Mouse (Mus musculus): ENCODE measurements at regions not wholly inside any gene's neighbourhood (a gene's known extent, or its start where the extent isn't known, plus 50 kb on each side); places are given as distances from the start of the nearest gene placed in this dataset.

GRCm38 (mm10) chr15:63377258-63377657, 467.7 kb downstream of the Gsdmc2 start:
- no peak for DNase-seq
- no peaks in the 10 kb centered on the region for H3K36me3 ChIP-seq (ENCODE audit: insufficient read depth)
- H3K4me3 ChIP-seq (ENCODE audit: low read depth, low read length), result no peak overlapping the region
- no peak for ATAC-seq
- TF ChIP-seq CTCF (IDR thresholded peaks at IDR 0.05; ENCODE audit: low read depth), result no peak
- no peak overlapping the region for H3K27ac ChIP-seq (ENCODE audit: low read depth, low read length)
- H3K4me1 ChIP-seq (ENCODE audit: insufficient read depth), result no peaks in the 10 kb centered on the region
- no peak overlapping the region for H3K9ac ChIP-seq
- WGBS, result 82% methylated on average over 2 of the region's 2 CpGs
- no peak overlapping the region for H3K4me2 ChIP-seq (ENCODE audit: low read depth)
- H3K9me3 ChIP-seq (ENCODE audit: low read length), result no peaks in the 10 kb centered on the region
- H3K27me3 ChIP-seq (ENCODE audit: insufficient read depth, low read length), result no peaks in the 10 kb centered on the region

DNA sequence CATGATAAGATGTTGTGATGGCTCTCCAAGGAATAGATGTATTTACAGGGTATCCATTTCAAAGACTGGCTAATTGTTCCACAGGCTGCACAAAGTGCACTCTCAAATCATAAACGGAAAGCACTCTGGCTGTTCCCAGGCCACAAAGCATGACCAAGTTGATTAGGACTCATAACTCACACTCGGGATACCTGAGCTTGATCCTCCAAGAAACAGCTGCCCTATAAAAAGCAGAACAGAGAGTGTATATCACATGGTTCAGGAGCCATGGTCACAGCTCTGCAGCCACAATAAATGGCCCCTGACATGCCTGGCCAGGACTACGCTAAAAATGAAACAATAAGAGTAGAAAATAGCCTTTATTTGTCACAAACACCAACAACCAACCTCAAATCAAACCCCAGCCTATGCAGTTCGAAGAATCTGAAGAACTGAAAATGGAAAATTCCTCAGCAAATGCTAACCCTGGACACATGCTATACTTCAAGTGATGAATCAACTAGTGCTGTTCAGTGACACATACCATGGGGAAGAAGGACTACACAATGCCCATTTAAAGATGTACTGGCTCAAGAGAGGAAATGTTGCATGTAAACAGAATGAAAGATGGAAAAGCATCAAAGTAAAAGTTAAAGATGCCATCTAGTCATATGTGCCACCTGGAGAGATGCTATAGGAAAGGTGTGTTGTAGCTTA, 473.5 kb downstream of the Gsdmc2 start:
- Histone ChIP-seq H3K4me2 (ENCODE audit: low read depth) (no peak overlapping the region), H3K36me3 (ENCODE audit: insufficient read depth) (no peaks in the 10 kb centered on the region), H3K4me3 (ENCODE audit: low read depth, low read length) (no peak overlapping the region), H3K9ac (no peak overlapping the region), H3K27me3 (ENCODE audit: insufficient read depth, low read length) (no peaks in the 10 kb centered on the region), H3K9me3 (ENCODE audit: low read length) (no peaks in the 10 kb centered on the region), H3K27ac (ENCODE audit: low read depth, low read length) (no peak overlapping the region), H3K4me1 (ENCODE audit: insufficient read depth) (no peaks in the 10 kb centered on the region)
- 87% methylated on average over 4 of the region's 4 CpGs for WGBS
- no peak for ATAC-seq
- no peak for TF ChIP-seq CTCF (IDR thresholded peaks at IDR 0.05; ENCODE audit: low read depth)
- DNase-seq, result no peak

GRCm38 (mm10) chr15:63364473-63364872, 480.5 kb downstream of the Gsdmc2 start:
- Histone ChIP-seq H3K4me3 (ENCODE audit: low read depth, low read length) (no peak overlapping the region), H3K9ac (no peak overlapping the region), H3K36me3 (ENCODE audit: insufficient read depth) (no peaks in the 10 kb centered on the region), H3K9me3 (ENCODE audit: low read length) (no peaks in the 10 kb centered on the region), H3K27ac (ENCODE audit: low read depth, low read length) (no peak overlapping the region), H3K4me1 (ENCODE audit: insufficient read depth) (no peaks in the 10 kb centered on the region), H3K4me2 (ENCODE audit: low read depth) (no peak overlapping the region), H3K27me3 (ENCODE audit: insufficient read depth, low read length) (no peaks in the 10 kb centered on the region)
- no peak for DNase-seq
- ATAC-seq, result no peak
- no peak for TF ChIP-seq CTCF (IDR thresholded peaks at IDR 0.05; ENCODE audit: low read depth)
- 76% methylated on average over 1 of the region's 1 CpGs for WGBS

DNA sequence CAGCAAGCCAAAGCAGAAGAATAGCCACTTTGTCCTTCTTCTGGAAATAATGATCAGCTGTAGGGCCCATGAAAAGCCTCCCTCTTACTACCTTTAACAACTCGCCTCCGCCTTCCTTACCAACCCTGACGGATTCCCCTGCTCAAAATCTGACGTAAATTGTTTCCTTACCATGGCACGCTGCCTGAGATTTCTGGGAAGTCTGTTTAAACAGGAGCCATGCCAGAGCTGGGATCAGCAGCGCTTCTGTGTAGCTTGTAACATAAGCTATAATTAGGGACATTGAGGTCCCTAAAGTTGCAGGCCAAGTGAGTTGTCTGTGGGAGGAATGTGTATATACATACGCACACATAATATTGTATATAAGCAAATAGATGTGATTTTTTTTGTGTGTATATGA, 484.6 kb downstream of the Gsdmc2 start:
- Histone ChIP-seq H3K4me2 (ENCODE audit: low read depth) (no peak overlapping the region), H3K27me3 (ENCODE audit: insufficient read depth, low read length) (no peaks in the 10 kb centered on the region), H3K4me1 (ENCODE audit: insufficient read depth) (no peaks in the 10 kb centered on the region), H3K9me3 (ENCODE audit: low read length) (no peaks in the 10 kb centered on the region), H3K27ac (ENCODE audit: low read depth, low read length) (no peak overlapping the region), H3K4me3 (ENCODE audit: low read depth, low read length) (no peak overlapping the region), H3K9ac (no peak overlapping the region), H3K36me3 (ENCODE audit: insufficient read depth) (no peaks in the 10 kb centered on the region)
- WGBS, result 36% methylated on average over 7 of the region's 7 CpGs
- TF ChIP-seq CTCF (IDR thresholded peaks at IDR 0.05; ENCODE audit: low read depth), result no peak
- ATAC-seq (peak; percentile 61), DNase-seq (peak; percentile 84)

DNA sequence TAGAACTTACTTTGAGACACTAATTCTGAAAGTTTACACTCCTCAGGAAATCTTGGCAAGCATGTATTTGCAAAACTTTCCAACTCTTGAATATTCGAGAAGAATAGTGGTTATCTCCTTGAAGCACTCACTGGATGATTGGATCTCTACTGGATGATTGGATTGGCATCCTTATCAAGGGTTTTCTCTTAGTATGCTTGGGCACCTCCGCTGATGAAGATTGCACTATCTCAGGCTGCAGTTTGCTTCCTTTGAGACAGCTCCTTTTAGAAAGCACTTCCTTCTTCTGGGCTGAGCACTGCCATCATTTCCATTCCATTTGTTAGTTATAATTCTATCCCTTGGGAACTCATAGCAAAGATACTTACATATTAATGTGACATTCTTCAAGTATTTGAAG, 503.2 kb downstream of the Gsdmc2 start:
- WGBS, result 78% methylated on average over 2 of the region's 2 CpGs
- peak; percentile 23; the same call in 1 of the 2 replicates for ATAC-seq

GRCm38 (mm10) chr15:63340322-63341060, 504.5 kb downstream of the Gsdmc2 start:
- no peak overlapping the region for H3K4me3 ChIP-seq (ENCODE audit: low read depth, low read length)
- WGBS, result 35% methylated on average over 6 of the region's 6 CpGs
- no peak overlapping the region for H3K4me2 ChIP-seq (ENCODE audit: low read depth)
- H3K9me3 ChIP-seq (ENCODE audit: low read length), result no peaks in the 10 kb centered on the region
- peak; percentile 55; the same call in 1 of the 2 replicates for ATAC-seq
- H3K27me3 ChIP-seq (ENCODE audit: insufficient read depth, low read length), result no peaks in the 10 kb centered on the region
- no peaks in the 10 kb centered on the region for H3K4me1 ChIP-seq (ENCODE audit: insufficient read depth)
- peak; percentile 50 for TF ChIP-seq CTCF (IDR thresholded peaks at IDR 0.05; ENCODE audit: low read depth)
- no peaks in the 10 kb centered on the region for H3K36me3 ChIP-seq (ENCODE audit: insufficient read depth)
- H3K9ac ChIP-seq, result no peak overlapping the region
- no peak overlapping the region for H3K27ac ChIP-seq (ENCODE audit: low read depth, low read length)
- peak; percentile 51 for DNase-seq

More for the DNA sequence above, 503.2 kb downstream of the Gsdmc2 start:
- no peak overlapping the region for H3K4me3 ChIP-seq (ENCODE audit: low read depth, low read length)
- H3K4me1 ChIP-seq (ENCODE audit: insufficient read depth), result no peaks in the 10 kb centered on the region
- TF ChIP-seq CTCF (IDR thresholded peaks at IDR 0.05; ENCODE audit: low read depth), result no peak
- no peak overlapping the region for H3K4me2 ChIP-seq (ENCODE audit: low read depth)
- H3K9ac ChIP-seq, result no peak overlapping the region
- H3K36me3 ChIP-seq (ENCODE audit: insufficient read depth), result no peaks in the 10 kb centered on the region
- H3K27ac ChIP-seq (ENCODE audit: low read depth, low read length), result no peak overlapping the region
- no peak for DNase-seq
- no peaks in the 10 kb centered on the region for H3K27me3 ChIP-seq (ENCODE audit: insufficient read depth, low read length)
- no peaks in the 10 kb centered on the region for H3K9me3 ChIP-seq (ENCODE audit: low read length)

- ATAC-seq (no peak), DNase-seq (peak; percentile 46)
- Histone ChIP-seq H3K9me3 (ENCODE audit: low read length) (no peaks in the 10 kb centered on the region), H3K36me3 (ENCODE audit: insufficient read depth) (no peaks in the 10 kb centered on the region), H3K27ac (ENCODE audit: low read depth, low read length) (no peak overlapping the region), H3K4me2 (ENCODE audit: low read depth) (no peak overlapping the region), H3K27me3 (ENCODE audit: insufficient read depth, low read length) (no peaks in the 10 kb centered on the region), H3K4me3 (ENCODE audit: low read depth, low read length) (no peak overlapping the region), H3K9ac (no peak overlapping the region), H3K4me1 (ENCODE audit: insufficient read depth) (no peaks in the 10 kb centered on the region)
- 17% methylated on average over 1 of the region's 1 CpGs for whole genome bisulfite sequencing
- no peak for TF ChIP-seq CTCF (IDR thresholded peaks at IDR 0.05; ENCODE audit: low read depth)
Measured at GRCm38 (mm10) chr15:63319666-63320065, 525.3 kb downstream of the Gsdmc2 start.
